8 mouse cellular contexts compared by ENCODE assay signal in the genomic region with DNA sequence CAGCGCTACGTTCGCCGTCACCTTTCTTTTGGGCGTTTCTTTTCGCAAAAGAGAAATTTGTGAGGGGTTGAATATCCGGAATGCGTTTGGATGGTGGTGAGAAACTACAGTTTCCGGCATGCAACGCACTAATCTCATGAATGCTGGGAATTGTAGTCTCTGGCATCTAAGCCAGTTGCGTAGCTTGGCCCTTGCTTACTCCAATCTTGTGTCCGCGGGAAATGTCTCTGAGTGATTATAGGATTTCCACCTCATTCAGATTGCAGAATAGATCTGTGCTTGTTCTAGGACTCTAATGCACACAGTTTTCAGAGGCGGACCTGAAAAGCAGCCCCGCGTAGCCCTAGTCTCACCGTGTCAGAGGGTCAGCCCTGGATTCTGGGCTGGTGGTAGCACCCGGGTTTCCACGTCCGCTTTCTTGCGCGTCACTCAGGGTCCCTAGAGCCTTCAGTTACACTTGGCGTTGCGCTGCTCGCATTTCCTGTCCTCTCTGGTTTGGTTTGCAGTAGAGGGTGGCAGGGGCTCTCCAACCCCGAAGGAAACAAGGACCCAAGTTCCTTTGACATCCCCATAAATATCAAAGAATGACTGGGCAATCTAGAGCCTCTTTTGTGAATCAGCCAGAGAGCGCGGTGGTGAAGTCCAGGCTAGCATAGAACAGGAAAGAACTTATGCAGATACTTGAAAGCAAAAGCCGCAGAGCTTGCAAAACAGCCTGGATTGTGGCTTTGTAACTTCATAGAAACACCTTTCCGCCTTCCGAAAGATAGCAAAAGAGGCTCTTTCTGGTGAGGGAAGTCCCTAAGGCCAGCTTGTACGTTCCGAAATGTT. TPM values are rescaled to one million over a fixed set of nuclear protein-coding genes. Genes with fewer than 3 reads are reported as not detected.
DNase-seq lines count a peak whose midpoint lies in the region; ATAC-seq and TF ChIP-seq lines count a peak whose summit lies in the region.

No protein-coding gene starts in this region.

- H3K4me1 ChIP-seq in hindbrain, postnatal 0 days (ENCODE audit: insufficient read depth, low read length) = peaks cover 15% of the 10 kb centered on the region
- H3K4me1 ChIP-seq in liver, embryonic 16.5 days (ENCODE audit: control insufficient read depth, low read depth, low read length) = peaks cover 31% of the 10 kb centered on the region
- H3K4me1 ChIP-seq in thymus, adult 2 months (replicated peaks; ENCODE audit: control insufficient read depth, insufficient read depth, low read length) = peaks cover 11% of the 10 kb centered on the region

- H3K36me3 ChIP-seq in hindbrain, postnatal 0 days (ENCODE audit: insufficient read depth, low read length) = peaks cover 20% of the 10 kb centered on the region; the same call in 1 of the 2 replicates
- peaks cover 18% of the 10 kb centered on the region for H3K36me3 ChIP-seq in liver, embryonic 16.5 days (ENCODE audit: control insufficient read depth, insufficient read depth)
- H3K36me3 ChIP-seq in thymus, adult 2 months (ENCODE audit: control insufficient read depth, insufficient read depth, low read length) = peaks cover 15% of the 10 kb centered on the region

- WGBS in hindbrain, postnatal 0 days = 5% methylated on average over 33 of the region's 33 CpGs
- under 1% methylated on average over 33 of the region's 33 CpGs for WGBS in liver, embryonic 16.5 days (ENCODE audit: insufficient replicate concordance)
- WGBS in thymus, adult 2 months = under 1% methylated on average over 33 of the region's 33 CpGs

- no peaks in the 10 kb centered on the region for H3K27me3 ChIP-seq in hindbrain, postnatal 0 days (ENCODE audit: insufficient read depth, low read length)
- no peaks in the 10 kb centered on the region for H3K27me3 ChIP-seq in liver, embryonic 16.5 days (ENCODE audit: control insufficient read depth, insufficient read depth, low read depth, low read length)
- no peaks in the 10 kb centered on the region for H3K27me3 ChIP-seq in thymus, adult 2 months (ENCODE audit: control insufficient read depth, insufficient read depth, low read length)

- DNase-seq in left cerebral cortex, postnatal 4 days = peak; percentile 64
- DNase-seq in left cerebral cortex, postnatal 25 days (ENCODE audit: low spot score in 2 of 2) = no peak
- DNase-seq in c-Kit-positive CD71-negative TER-119-negative erythroid progenitor cells, embryonic 14.5 days (ENCODE audit: low read depth) = peak; percentile 58
- peak; percentile 92 for DNase-seq in gastrocnemius, adult 18-20 months (ENCODE audit: low spot score)
- peak; percentile 87 for DNase-seq in hindbrain, postnatal 0 days (ENCODE audit: low spot score)
- DNase-seq in neural tube, embryonic 10.5 days (ENCODE audit: extremely low spot score, low spot score) = peak; percentile 87
- DNase-seq in thymus, adult 2 months = peak; percentile 77

- peak overlapping the region; percentile 90 for H3K4me3 ChIP-seq in hindbrain, postnatal 0 days (ENCODE audit: low read length)
- H3K4me3 ChIP-seq in liver, embryonic 16.5 days (ENCODE audit: low read depth, low read length) = peak overlapping the region; percentile 91
- peak overlapping the region; percentile 60 for H3K4me3 ChIP-seq in thymus, adult 2 months (ENCODE audit: control insufficient read depth, insufficient read depth, low read length)

- peak; percentile 89 for ATAC-seq in hindbrain, postnatal 0 days
- peak; percentile 71 for ATAC-seq in liver, embryonic 16.5 days (ENCODE audit: low read depth)

- peak overlapping the region; percentile 61 for H3K9ac ChIP-seq in hindbrain, postnatal 0 days (replicated peaks; ENCODE audit: low read length)
- peak overlapping the region; percentile 76 for H3K9ac ChIP-seq in liver, embryonic 16.5 days (ENCODE audit: low read depth, low read length)

- H3K27ac ChIP-seq in hindbrain, postnatal 0 days = peak overlapping the region; percentile 95
- H3K27ac ChIP-seq in liver, embryonic 16.5 days (ENCODE audit: low read length) = peak overlapping the region; percentile 95
- H3K27ac ChIP-seq in thymus, adult 2 months (ENCODE audit: control insufficient read depth, insufficient read depth, low read length) = peak overlapping the region; percentile 92

- intact Hi-C loops in left cerebral cortex, postnatal 4 days (cut with DNase I) = no loop called here
- intact Hi-C loops in left cerebral cortex, postnatal 25 days (cut with DNase I) = loop anchor here (1.0 to 10.0 kb wide), 4 partner anchors 21 to 119 kb away; no protein-coding TSS in a partner anchor

- TF ChIP-seq POLR2A in thymus, adult 2 months (IDR thresholded peaks at IDR 0.05; ENCODE audit: control insufficient read depth, extremely low read depth, insufficient read depth, low read length, poor library complexity) = no peak

- TF ChIP-seq CTCF in hindbrain, postnatal 0 days (IDR thresholded peaks at IDR 0.05; ENCODE audit: low read depth) = peak; percentile 10; the same call in 1 of the 2 replicates
- no peak for TF ChIP-seq CTCF in thymus, adult 2 months (IDR thresholded peaks at IDR 0.05; ENCODE audit: borderline replicate concordance, control insufficient read depth, extremely low read depth, insufficient read depth, low read length, poor library complexity)

- no peaks in the 10 kb centered on the region for H3K9me3 ChIP-seq in hindbrain, postnatal 0 days (ENCODE audit: low read length)
- no peaks in the 10 kb centered on the region for H3K9me3 ChIP-seq in liver, embryonic 16.5 days (replicated peaks; ENCODE audit: control insufficient read depth, low read length)

- peak overlapping the region; percentile 96 for H3K4me2 ChIP-seq in hindbrain, postnatal 0 days (ENCODE audit: low read depth, low read length)
- peak overlapping the region; percentile 68 for H3K4me2 ChIP-seq in liver, embryonic 16.5 days (ENCODE audit: low read depth, low read length)

RNA-seq across cellular contexts. Expression of a gene that starts 0.5 kb away (rescaled TPM):
- 1 to 10 TPM; 1.9 to 2.3 TPM for total RNA-seq in left cerebral cortex, postnatal 4 days (2021)
- total RNA-seq in left cerebral cortex, postnatal 25 days (2021) = 1 to 10 TPM; 1.2 to 1.7 TPM
- 1 to 10 TPM; 1.5 to 1.6 TPM for total RNA-seq in gastrocnemius, adult 18-20 months (2021)
- total RNA-seq in hindbrain, postnatal 0 days (2014; rRNA removed) = 2.0 and 2.2 TPM in 2 replicates
- 1.4 and 1.5 TPM in 2 replicates for polyA plus RNA-seq in hindbrain, postnatal 0 days (2015; fragmentation: Nextera tagmentation; extraction: Ambion mirVana)
- 0.32 and 0.42 TPM in 2 replicates for polyA plus RNA-seq in liver, embryonic 16.5 days (2015; fragmentation: Nextera tagmentation; extraction: Ambion mirVana)
- polyA plus RNA-seq in thymus, adult 2 months (2012; rRNA removed) = 0.93 and 1.0 TPM in 2 replicates

RNA-seq across cellular contexts. Expression of a gene that starts 0.8 kb away (rescaled TPM):
- total RNA-seq in left cerebral cortex, postnatal 4 days (2021) = 100 to 1,000 TPM; 263 to 270 TPM
- 100 to 1,000 TPM; 360 to 377 TPM for total RNA-seq in left cerebral cortex, postnatal 25 days (2021)
- total RNA-seq in gastrocnemius, adult 18-20 months (2021) = 100 to 1,000 TPM in 1 of 2 experiments, 10 to 100 TPM in 1; 96.4 to 136 TPM
- 92.5 and 110 TPM in 2 replicates for total RNA-seq in hindbrain, postnatal 0 days (2014; rRNA removed)
- polyA plus RNA-seq in hindbrain, postnatal 0 days (2015; fragmentation: Nextera tagmentation; extraction: Ambion mirVana) = 228 and 235 TPM in 2 replicates
- 301 and 321 TPM in 2 replicates for polyA plus RNA-seq in liver, embryonic 16.5 days (2015; fragmentation: Nextera tagmentation; extraction: Ambion mirVana)
- polyA plus RNA-seq in thymus, adult 2 months (2012; rRNA removed) = 34.6 and 38.1 TPM in 2 replicates

RNA-seq across cellular contexts. Expression of a gene that starts 57.6 kb away (rescaled TPM):
- 10 to 100 TPM in 1 of 2 experiments, 1 to 10 TPM in 1; 6.6 to 18.7 TPM for total RNA-seq in left cerebral cortex, postnatal 4 days (2021)
- 10 to 100 TPM; 21.2 to 29.7 TPM for total RNA-seq in left cerebral cortex, postnatal 25 days (2021)
- total RNA-seq in gastrocnemius, adult 18-20 months (2021) = 10 to 100 TPM; 20.6 to 24.9 TPM
- 4.2 TPM in 1 of 2 replicates, not detected in the other for total RNA-seq in hindbrain, postnatal 0 days (2014; rRNA removed)
- not detected in 2 replicates for polyA plus RNA-seq in hindbrain, postnatal 0 days (2015; fragmentation: Nextera tagmentation; extraction: Ambion mirVana)
- polyA plus RNA-seq in liver, embryonic 16.5 days (2015; fragmentation: Nextera tagmentation; extraction: Ambion mirVana) = not detected in 2 replicates
- polyA plus RNA-seq in thymus, adult 2 months (2012; rRNA removed) = not detected in 2 replicates

Comparison
In these comparisons a context has a peak if more than half of its experiments do, and no peak if none do; other contexts are left out.
1. DNase-seq: peak in left cerebral cortex, postnatal 4 days (single experiment), c-Kit-positive CD71-negative TER-119-negative erythroid progenitor cells, embryonic 14.5 days (single experiment), gastrocnemius, adult 18-20 months (single experiment), hindbrain, postnatal 0 days (single experiment), neural tube, embryonic 10.5 days (single experiment) and thymus, adult 2 months (single experiment); none in left cerebral cortex, postnatal 25 days (0 of 2).
2. Peak in every context shown above with its lines, with median percentiles within 50 percentile points of each other: H3K27ac ChIP-seq and H3K4me3 ChIP-seq.